Mouse (Mus musculus): ENCODE data around the gene Mier2.

- TF ChIP-seq POLR2A (IDR thresholded peaks at IDR 0.05; ENCODE audit: extremely low read depth, insufficient read depth, low read length) (no peak), CTCF (IDR thresholded peaks at IDR 0.05; ENCODE audit: extremely low read depth, insufficient read depth, low read length) (no peak)
These were observed 35.7 kb upstream of the Mier2 start for GRCm38 (mm10) chr10:79590702-79591101.
